Mouse (Mus musculus) liver, postnatal 0 days (tissue): ENCODE data around the gene Rpl14. TPM values are rescaled to one million over a fixed set of nuclear protein-coding genes. Genes with fewer than 3 reads are reported as not detected.
A peak's percentile ranks its signal among the peaks of the same experiment; 100 is the strongest.
"Not testable (repeated sequence)": the region's sequence is repeated elsewhere in the genome, so short reads cannot be mapped to it uniquely, and the experiment has no call there.

Source experiments
- ATAC-seq: fragments of 200-750 bp; cut with Nextera tagmentation; 2 replicates; pipeline ENCODE4 v1.8.0; 2017; ENCODE audit warnings: mild to moderate bottlenecking, moderate library complexity
- DNase-seq: peaks from one replicate; pipeline ENCODE4 v3.0.0-alpha.2; 2016
- H3K27ac ChIP-seq: fragments of 300-500 bp; sonication (generic); 2 replicates; pipeline ENCODE4 v1.5.1; 2014; ENCODE audit warnings: antibody characterized with exemption, moderate library complexity, mild to moderate bottlenecking, low read depth
- H3K27me3 ChIP-seq: fragments of 300-500 bp; sonication (generic); 2 replicates; pipeline ENCODE4 v1.6.1; 2014; ENCODE audit warnings: low read length, control low read depth, mixed read lengths; ENCODE audit not compliant: insufficient read depth
- H3K36me3 ChIP-seq: fragments of 300-500 bp; sonication (generic); replicated peaks from 2 replicates; pipeline ENCODE4 v1.6.1; 2014; ENCODE audit warnings: mild to moderate bottlenecking, control low read depth, low read length, moderate library complexity, mixed read lengths; ENCODE audit not compliant: insufficient read depth
- H3K4me1 ChIP-seq: fragments of 300-500 bp; sonication (generic); 2 replicates; pipeline ENCODE4 v1.6.1; 2014; ENCODE audit warnings: antibody characterized with exemption, mild to moderate bottlenecking, control low read depth; ENCODE audit not compliant: insufficient read depth
- H3K4me2 ChIP-seq: fragments of 300-500 bp; sonication (generic); 2 replicates; pipeline ENCODE4 v1.6.1; 2014; ENCODE audit warnings: low read depth, mild to moderate bottlenecking, low read length, moderate library complexity, mixed read lengths
- H3K4me3 ChIP-seq: fragments of 300-500 bp; sonication (generic); 2 replicates; pipeline ENCODE4 v1.5.1; 2014; ENCODE audit warnings: low read depth, low read length
- H3K9ac ChIP-seq: fragments of 300-500 bp; sonication (generic); replicated peaks from 2 replicates; pipeline ENCODE4 v1.6.1; 2014; ENCODE audit warnings: mild to moderate bottlenecking, moderate library complexity
- H3K9me3 ChIP-seq: fragments of 300-500 bp; sonication (generic); 2 replicates; pipeline ENCODE4 v1.6.1; 2016; ENCODE audit warnings: mild to moderate bottlenecking, control low read depth, low read length, mixed read lengths
- CTCF ChIP-seq: sonication (generic); IDR thresholded peaks from 2 replicates; pipeline ENCODE4 v1.5.1; 2016; ENCODE audit warnings: antibody characterized with exemption, low read depth
- EP300 ChIP-seq: IDR thresholded peaks from 2 replicates; pipeline ENCODE4 v1.6.1; 2016; ENCODE audit warnings: antibody characterized with exemption, low read depth, mild to moderate bottlenecking
- WGBS: fragments of 180-500 bp; shearing (Covaris S2); extraction: QIAGEN DNeasy Blood & Tissue Kit; methylation state at CpG from one replicate; pipeline ENCODE4 v1.1.7; 2014; ENCODE audit not compliant: insufficient replicate concordance; 5-methylcytosine and 5-hydroxymethylcytosine counted together
- polyA plus RNA-seq: library from polyadenylated mRNA; unstranded; fragments of >200 nt; fragmentation: Nextera tagmentation; extraction: Ambion mirVana; gene quantifications from 2 replicates; pipeline ENCODE4 v1.2.1, GENCODE M21; 2015

Gene Rpl14
- polyA plus RNA-seq, 1 experiment from 2014 or later = 422 TPM

DNA sequence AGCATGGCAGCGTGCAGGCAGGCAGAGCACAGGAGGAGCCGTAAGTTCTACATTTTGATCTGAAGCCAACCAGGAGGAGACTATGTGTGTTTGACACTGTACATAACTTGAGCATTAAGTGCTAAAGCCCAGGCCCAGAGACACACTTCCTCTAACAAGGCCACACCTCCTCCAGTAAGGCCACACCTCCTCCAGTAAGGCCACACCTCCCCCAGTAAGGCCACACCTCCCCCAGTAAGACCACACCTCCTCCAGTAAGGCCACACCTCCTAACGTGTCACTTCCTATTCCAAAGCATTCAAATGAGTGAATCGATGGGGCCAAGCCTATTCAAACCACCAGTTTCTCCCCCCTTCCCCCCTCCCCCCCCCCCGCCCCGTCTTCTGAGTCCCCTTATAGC lies 38.6 kb upstream of the Rpl14 start:
- Histone ChIP-seq H3K27me3 (peaks cover 3% of the 10 kb centered on the region; the same call in 1 of the 2 replicates), H3K27ac (no peak overlapping the region), H3K4me1 (no peaks in the 10 kb centered on the region), H3K9ac (no peak overlapping the region), H3K9me3 (no peaks in the 10 kb centered on the region), H3K36me3 (no peaks in the 10 kb centered on the region), H3K4me3 (no peak overlapping the region), H3K4me2 (no peak overlapping the region)
- ATAC-seq = peak; percentile 54
- WGBS = 84% methylated on average over 6 of the region's 6 CpGs
- no peak for TF ChIP-seq EP300
- TF ChIP-seq CTCF = no peak
- peak; percentile 26 for DNase-seq

DNA sequence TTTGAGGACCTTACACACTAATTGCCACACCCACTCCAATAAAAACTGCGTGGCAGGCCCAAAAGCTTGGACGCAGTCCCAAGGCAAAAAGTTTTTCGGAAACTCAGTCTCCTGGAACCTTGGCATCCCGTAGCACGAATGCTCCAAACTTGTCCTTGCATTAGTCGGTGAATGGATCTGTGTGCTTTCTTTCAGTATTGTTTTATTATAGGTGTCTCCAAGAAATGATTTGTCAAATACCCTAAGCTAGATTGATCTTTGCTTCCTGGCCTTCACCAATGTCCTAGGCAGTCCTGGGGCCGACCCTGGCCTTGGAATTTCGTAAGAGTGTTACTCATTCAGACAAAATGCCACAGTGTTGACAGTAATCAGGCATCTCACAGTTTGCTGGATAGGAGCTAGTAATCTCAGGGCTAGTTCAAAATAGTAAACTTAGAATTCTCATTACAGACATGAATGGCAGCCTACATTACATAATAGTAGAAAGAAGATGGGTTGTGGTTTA lies 37.7 kb upstream of the Rpl14 start:
- WGBS = 82% methylated on average over 8 of the region's 8 CpGs
- ATAC-seq, DNase-seq: not testable (repeated sequence)

DNA sequence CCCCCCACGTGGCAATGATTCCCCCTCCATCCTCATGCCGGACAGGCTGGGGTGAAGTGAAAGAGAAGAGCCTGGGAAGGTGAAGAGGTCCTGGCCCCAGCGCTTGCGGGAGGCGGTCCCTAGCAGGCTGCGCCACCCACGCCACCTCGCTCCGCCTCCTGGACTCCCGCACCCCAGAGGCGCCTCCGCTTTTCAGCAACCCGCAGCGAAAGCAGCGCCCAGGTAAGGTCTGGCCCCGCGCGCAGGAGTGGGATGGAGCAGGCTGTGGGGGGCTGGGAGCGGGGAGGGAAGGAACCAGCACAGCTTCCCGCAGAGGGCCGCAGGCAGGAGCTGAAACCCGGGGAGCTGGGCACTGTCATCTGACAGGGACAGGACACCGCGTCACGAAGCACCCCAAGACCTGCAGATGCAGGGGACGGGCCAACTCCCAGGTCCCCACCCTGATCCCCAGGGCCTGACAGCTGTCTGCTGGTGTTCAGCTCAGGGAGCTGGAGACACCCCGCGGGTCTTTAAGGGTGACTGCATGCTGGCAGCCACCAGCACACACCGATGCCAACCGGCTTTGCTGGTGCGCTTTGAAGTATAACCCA lies 31.5 kb upstream of the Rpl14 start, which contains the start of gene Entpd3:
Gene Entpd3, plus strand, starts transcription at position 157 of the 590 bp plus-strand sequence.
- Histone ChIP-seq H3K27ac (no peak within 1 kb of the TSS), H3K9ac (peak within 1 kb of the TSS; percentile 38; the same call in 1 of the 2 replicates), H3K4me2 (peak within 1 kb of the TSS; percentile 76), H3K36me3 (no peaks in the 10 kb centered on the region), H3K27me3 (peaks cover 40% of the 10 kb centered on the region), H3K4me3 (peak within 1 kb of the TSS; percentile 45), H3K4me1 (peaks cover 8% of the 10 kb centered on the region; the same call in 1 of the 2 replicates), H3K9me3 (no peaks in the 10 kb centered on the region)
- DNase-seq (peak; percentile 35), ATAC-seq (peak; percentile 21; the same call in 1 of the 2 replicates)
- TF ChIP-seq EP300 = no peak
- no peak for TF ChIP-seq CTCF
- 2% methylated on average over 29 of the region's 31 CpGs for WGBS

More for the DNA sequence above, 37.7 kb upstream of the Rpl14 start:
- not testable (repeated sequence) for H3K9me3 ChIP-seq, H3K9ac ChIP-seq, H3K27ac ChIP-seq, H3K36me3 ChIP-seq, H3K4me1 ChIP-seq, H3K27me3 ChIP-seq, H3K4me3 ChIP-seq, H3K4me2 ChIP-seq

DNA sequence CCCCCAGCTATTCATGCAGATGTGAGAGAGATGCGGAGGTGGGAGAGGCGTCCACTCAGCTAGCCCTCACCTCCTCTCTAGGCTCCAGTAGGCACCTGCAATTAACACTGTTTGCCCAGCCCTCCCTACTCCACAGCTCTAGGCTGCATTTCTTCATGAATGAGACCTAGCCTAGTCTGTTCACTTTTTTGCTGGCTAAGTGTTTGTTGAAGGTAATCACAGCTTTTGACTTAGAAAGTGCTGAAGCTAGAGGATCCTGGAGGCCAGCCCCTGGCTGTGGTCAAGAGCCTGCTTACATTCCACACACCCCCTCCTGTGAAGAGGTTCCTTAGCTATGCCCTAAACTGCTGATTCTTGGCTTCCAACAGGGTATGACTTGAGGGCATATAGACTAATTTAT lies 29.8 kb upstream of the Rpl14 start:
- no peak overlapping the region for H3K9ac ChIP-seq
- 0% methylated on average over 1 of the region's 2 CpGs for WGBS
- ATAC-seq (no peak), DNase-seq (no peak)
- TF ChIP-seq EP300 (no peak), CTCF (no peak)
- no peaks in the 10 kb centered on the region for H3K9me3 ChIP-seq
- no peak overlapping the region for H3K4me3 ChIP-seq
- peaks cover 11% of the 10 kb centered on the region; the same call in 1 of the 2 replicates for H3K4me1 ChIP-seq
- H3K36me3 ChIP-seq = no peaks in the 10 kb centered on the region
- H3K27ac ChIP-seq = no peak overlapping the region
- no peak overlapping the region for H3K4me2 ChIP-seq
- H3K27me3 ChIP-seq = peaks cover 40% of the 10 kb centered on the region

DNA sequence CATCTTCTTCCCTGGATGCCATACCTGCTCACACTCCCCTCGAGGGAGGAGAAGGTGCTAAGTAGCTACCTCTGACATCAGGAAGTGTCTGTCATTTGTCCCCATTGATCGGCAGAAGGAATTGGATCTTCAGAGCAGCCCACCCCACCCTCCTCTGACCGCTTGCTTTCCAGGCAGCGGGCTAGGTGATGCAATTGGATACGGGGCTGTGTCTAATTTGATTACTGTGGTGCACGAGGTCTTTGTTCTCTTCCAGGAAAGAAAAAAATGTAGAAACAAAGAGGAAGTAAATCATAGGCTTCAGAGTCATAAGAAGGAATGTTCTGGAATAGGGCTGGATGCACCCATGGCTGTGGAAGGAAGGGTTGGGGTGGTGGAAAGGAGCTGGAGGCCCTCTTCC lies 29.0 kb upstream of the Rpl14 start:
- WGBS = 24% methylated on average over 6 of the region's 6 CpGs
- no peaks in the 10 kb centered on the region for H3K9me3 ChIP-seq
- no peak for ATAC-seq
- H3K4me2 ChIP-seq = no peak overlapping the region
- H3K4me1 ChIP-seq = peaks cover 11% of the 10 kb centered on the region; the same call in 1 of the 2 replicates
- no peak overlapping the region for H3K4me3 ChIP-seq
- TF ChIP-seq CTCF (no peak), EP300 (no peak)
- H3K36me3 ChIP-seq = no peaks in the 10 kb centered on the region
- DNase-seq = no peak
- peaks cover 40% of the 10 kb centered on the region for H3K27me3 ChIP-seq
- H3K9ac ChIP-seq = no peak overlapping the region
- no peak overlapping the region for H3K27ac ChIP-seq

DNA sequence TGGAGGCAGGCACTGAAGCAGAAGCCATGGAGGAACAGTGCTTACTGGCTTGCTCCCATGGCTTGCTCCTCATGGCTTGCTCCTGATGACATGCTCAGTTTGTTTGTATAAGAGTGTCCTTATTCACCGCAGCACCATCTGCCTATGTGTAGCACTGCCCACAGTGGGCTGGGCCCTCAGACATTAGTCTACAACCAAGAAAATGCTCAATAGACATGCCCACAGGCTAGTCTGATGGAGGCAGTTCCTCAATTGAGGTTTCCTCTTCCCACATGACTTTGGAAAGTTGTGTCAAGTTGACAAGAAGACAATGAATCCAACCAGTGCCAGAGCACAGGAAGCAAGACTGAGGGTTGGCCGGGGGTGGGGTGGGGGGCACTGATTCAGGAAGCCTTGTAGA lies 25.2 kb upstream of the Rpl14 start:
- H3K27ac ChIP-seq = no peak overlapping the region
- ATAC-seq = no peak
- peaks cover 19% of the 10 kb centered on the region; the same call in 1 of the 2 replicates for H3K27me3 ChIP-seq
- no peak overlapping the region for H3K4me3 ChIP-seq
- H3K9me3 ChIP-seq = no peaks in the 10 kb centered on the region
- 0 out of 2 replicates have a peak, but pooled peaks cover 2% of the 10 kb centered on the region for H3K4me1 ChIP-seq
- H3K4me2 ChIP-seq = no peak overlapping the region
- no peaks in the 10 kb centered on the region for H3K36me3 ChIP-seq
- TF ChIP-seq CTCF (no peak), EP300 (no peak)
- H3K9ac ChIP-seq = no peak overlapping the region
- 26% methylated on average over 2 of the region's 2 CpGs for WGBS
- no peak for DNase-seq
